Mouse (Mus musculus) heart, embryonic 12.5 days (tissue): ENCODE results near the gene Dek. TPM values are rescaled to one million over a fixed set of nuclear protein-coding genes. Genes with fewer than 3 reads are reported as not detected.

ENCODE experiments used
- ATAC-seq: fragments of 200-750 bp; cut with Nextera tagmentation; 2 replicates; pipeline ENCODE4 v1.8.0; 2017; ENCODE audit warnings: moderate TSS enrichment, moderate library complexity; ENCODE audit not compliant: insufficient number of reproducible peaks, low FRiP score
- H3K27ac ChIP-seq: fragments of 300-500 bp; sonication (generic); 2 replicates; pipeline ENCODE4 v1.5.1; 2016; ENCODE audit warnings: mild to moderate bottlenecking, moderate library complexity; ENCODE audit not compliant: poor library complexity, severe bottlenecking
- H3K27me3 ChIP-seq: fragments of 300-500 bp; sonication (generic); replicated peaks from 2 replicates; pipeline ENCODE4 v1.6.1; 2016; ENCODE audit warnings: mild to moderate bottlenecking, moderate library complexity
- H3K36me3 ChIP-seq: fragments of 300-500 bp; sonication (generic); 2 replicates; pipeline ENCODE4 v1.6.1; 2016; ENCODE audit warnings: mild to moderate bottlenecking, moderate library complexity
- H3K4me1 ChIP-seq: fragments of 300-500 bp; sonication (generic); replicated peaks from 2 replicates; pipeline ENCODE4 v1.6.1; 2016; ENCODE audit warnings: mild to moderate bottlenecking
- H3K4me2 ChIP-seq: fragments of 300-500 bp; sonication (generic); 2 replicates; pipeline ENCODE4 v1.6.1; 2016; ENCODE audit warnings: mild to moderate bottlenecking, moderate library complexity
- H3K4me3 ChIP-seq: fragments of 300-500 bp; sonication (generic); 2 replicates; pipeline ENCODE4 v1.5.1; 2016; ENCODE audit warnings: mild to moderate bottlenecking
- H3K9ac ChIP-seq: fragments of 300-500 bp; sonication (generic); 2 replicates; pipeline ENCODE4 v1.6.1; 2016; ENCODE audit warnings: mild to moderate bottlenecking, moderate library complexity
- H3K9me3 ChIP-seq: fragments of 300-500 bp; sonication (generic); replicated peaks from 2 replicates; pipeline ENCODE4 v1.6.1; 2016; ENCODE audit warnings: mild to moderate bottlenecking, moderate library complexity
- WGBS: fragments of 180-500 bp; shearing (Covaris S2); methylation state at CpG from one replicate; pipeline ENCODE4 v1.1.7; 2016; 5-methylcytosine and 5-hydroxymethylcytosine counted together
- polyA plus RNA-seq: library from polyadenylated mRNA; unstranded; fragments of >200 nt; fragmentation: Nextera tagmentation; extraction: Ambion mirVana; gene quantifications from 2 replicates; pipeline ENCODE4 v1.2.1, GENCODE M21; 2016

Dek gene
- polyA plus RNA-seq, 1 experiment from 2014 or later: 173 TPM

- Histone ChIP-seq H3K9ac (no peak overlapping the region), H3K27me3 (no peaks in the 10 kb centered on the region), H3K4me2 (no peak overlapping the region), H3K4me1 (0 out of 2 replicates have a peak, but pooled peaks cover 6% of the 10 kb centered on the region), H3K9me3 (peaks cover 8% of the 10 kb centered on the region), H3K4me3 (no peak overlapping the region), H3K36me3 (peaks cover 11% of the 10 kb centered on the region), H3K27ac (no peak overlapping the region)
- 88% methylated on average over 7 of the region's 7 CpGs for WGBS
- no peak for ATAC-seq
Observed at GRCm38 (mm10) chr13:47134836-47135235, 28.8 kb upstream of the Dek start.

GRCm38 (mm10) chr13:47133058-47133457, 27.1 kb upstream of the Dek start:
- Histone ChIP-seq H3K4me3 (no peak overlapping the region), H3K36me3 (no peaks in the 10 kb centered on the region), H3K4me1 (peaks cover 16% of the 10 kb centered on the region), H3K4me2 (no peak overlapping the region), H3K27me3 (no peaks in the 10 kb centered on the region), H3K9ac (no peak overlapping the region), H3K27ac (no peak overlapping the region), H3K9me3 (0 out of 2 replicates have a peak, but pooled peaks cover 2% of the 10 kb centered on the region)
- no peak for ATAC-seq
- WGBS: 78% methylated on average over 8 of the region's 8 CpGs

GRCm38 (mm10) chr13:47129090-47129489, 23.1 kb upstream of the Dek start:
- Histone ChIP-seq H3K4me3 (no peak overlapping the region), H3K9ac (no peak overlapping the region), H3K4me2 (peak overlapping the region; percentile 36; the same call in 1 of the 2 replicates), H3K36me3 (no peaks in the 10 kb centered on the region), H3K4me1 (peaks cover 24% of the 10 kb centered on the region), H3K27me3 (no peaks in the 10 kb centered on the region), H3K9me3 (no peaks in the 10 kb centered on the region; the same call in 1 of the 2 replicates), H3K27ac (peak overlapping the region; percentile 84)
- 39% methylated on average over 4 of the region's 4 CpGs for WGBS
- ATAC-seq: no peak

- Histone ChIP-seq H3K36me3 (no peaks in the 10 kb centered on the region), H3K27me3 (no peaks in the 10 kb centered on the region), H3K9me3 (no peaks in the 10 kb centered on the region; the same call in 1 of the 2 replicates), H3K27ac (no peak overlapping the region), H3K4me3 (no peak overlapping the region), H3K4me1 (peaks cover 35% of the 10 kb centered on the region), H3K4me2 (no peak overlapping the region), H3K9ac (no peak overlapping the region)
- ATAC-seq: no peak
- 70% methylated on average over 5 of the region's 5 CpGs for WGBS
Observed at GRCm38 (mm10) chr13:47125595-47125994, 19.6 kb upstream of the Dek start.

- WGBS: 74% methylated on average over 6 of the region's 6 CpGs
- H3K27ac ChIP-seq: no peak overlapping the region
- H3K27me3 ChIP-seq: no peaks in the 10 kb centered on the region
- no peak for ATAC-seq
- no peak overlapping the region for H3K9ac ChIP-seq
- H3K9me3 ChIP-seq: no peaks in the 10 kb centered on the region; the same call in 1 of the 2 replicates
- peaks cover 34% of the 10 kb centered on the region for H3K4me1 ChIP-seq
- no peaks in the 10 kb centered on the region for H3K36me3 ChIP-seq
- no peak overlapping the region for H3K4me3 ChIP-seq
- no peak overlapping the region for H3K4me2 ChIP-seq
Observed at GRCm38 (mm10) chr13:47124986-47125385, 19.0 kb upstream of the Dek start.

- Histone ChIP-seq H3K9me3 (no peaks in the 10 kb centered on the region; the same call in 1 of the 2 replicates), H3K4me3 (no peak overlapping the region), H3K9ac (no peak overlapping the region), H3K27ac (0 out of 2 replicates have a peak overlapping the region, but pooled peaks have one; percentile 27), H3K27me3 (no peaks in the 10 kb centered on the region), H3K4me1 (peaks cover 33% of the 10 kb centered on the region), H3K4me2 (no peak overlapping the region), H3K36me3 (no peaks in the 10 kb centered on the region)
- no peak for ATAC-seq
- 41% methylated on average over 3 of the region's 3 CpGs for whole genome bisulfite sequencing
Observed at GRCm38 (mm10) chr13:47124449-47124848, 18.4 kb upstream of the Dek start.

- H3K27ac ChIP-seq: peak within 1 kb of the TSS; percentile 54; the same call in 1 of the 2 replicates
Observed at GRCm38 (mm10) chr13:47122537-47123430, 16.8 kb upstream of the Dek start, which contains the start of gene Rnf144b. Gene Rnf144b (plus strand): TSS chr13:47122656.

GRCm38 (mm10) chr13:47121333-47121889, 15.4 kb upstream of the Dek start:
- 42% methylated on average over 12 of the region's 12 CpGs for WGBS
- no peak overlapping the region for H3K27ac ChIP-seq
- peak overlapping the region; percentile 97 for H3K4me2 ChIP-seq
- no peaks in the 10 kb centered on the region for H3K36me3 ChIP-seq
- H3K9ac ChIP-seq: no peak overlapping the region
- H3K4me3 ChIP-seq: no peak overlapping the region
- no peaks in the 10 kb centered on the region for H3K9me3 ChIP-seq
- no peak for ATAC-seq
- H3K27me3 ChIP-seq: no peaks in the 10 kb centered on the region
- H3K4me1 ChIP-seq: peaks cover 25% of the 10 kb centered on the region

More at GRCm38 (mm10) chr13:47122537-47123430, 16.8 kb upstream of the Dek start, which contains the start of gene Rnf144b:
- Histone ChIP-seq H3K4me2 (peak within 1 kb of the TSS; percentile 97), H3K36me3 (no peaks in the 10 kb centered on the region), H3K9me3 (no peaks in the 10 kb centered on the region; the same call in 1 of the 2 replicates), H3K27me3 (no peaks in the 10 kb centered on the region), H3K9ac (peak within 1 kb of the TSS; percentile 86), H3K4me1 (peaks cover 25% of the 10 kb centered on the region), H3K4me3 (peak within 1 kb of the TSS; percentile 72)
- ATAC-seq: no peak
- 1% methylated on average over 55 of the region's 55 CpGs for WGBS

GRCm38 (mm10) chr13:47116000-47116399, 10.0 kb upstream of the Dek start:
- WGBS: 74% methylated on average over 3 of the region's 3 CpGs
- H3K27me3 ChIP-seq: no peaks in the 10 kb centered on the region
- H3K4me3 ChIP-seq: no peak overlapping the region
- no peaks in the 10 kb centered on the region for H3K9me3 ChIP-seq
- H3K4me2 ChIP-seq: no peak overlapping the region
- H3K27ac ChIP-seq: no peak overlapping the region
- H3K4me1 ChIP-seq: peaks cover 31% of the 10 kb centered on the region
- ATAC-seq: no peak
- H3K36me3 ChIP-seq: no peaks in the 10 kb centered on the region
- no peak overlapping the region for H3K9ac ChIP-seq

- no peak overlapping the region for H3K4me2 ChIP-seq
- H3K9me3 ChIP-seq: no peaks in the 10 kb centered on the region
- H3K4me1 ChIP-seq: peaks cover 39% of the 10 kb centered on the region
- H3K27me3 ChIP-seq: no peaks in the 10 kb centered on the region
- no peak overlapping the region for H3K27ac ChIP-seq
- ATAC-seq: no peak
- 26% methylated on average over 3 of the region's 3 CpGs for WGBS
- H3K9ac ChIP-seq: no peak overlapping the region
- no peaks in the 10 kb centered on the region for H3K36me3 ChIP-seq
- H3K4me3 ChIP-seq: no peak overlapping the region
Observed at GRCm38 (mm10) chr13:47112924-47113323, 6.9 kb upstream of the Dek start.

GRCm38 (mm10) chr13:47112056-47112455, 6.1 kb upstream of the Dek start:
- no peak overlapping the region for H3K4me3 ChIP-seq
- H3K36me3 ChIP-seq: no peaks in the 10 kb centered on the region
- H3K27me3 ChIP-seq: no peaks in the 10 kb centered on the region
- no peak overlapping the region for H3K4me2 ChIP-seq
- peaks cover 44% of the 10 kb centered on the region for H3K4me1 ChIP-seq
- no peaks in the 10 kb centered on the region for H3K9me3 ChIP-seq
- no peak for ATAC-seq
- no peak overlapping the region for H3K27ac ChIP-seq
- WGBS: 88% methylated on average over 3 of the region's 3 CpGs
- no peak overlapping the region for H3K9ac ChIP-seq
